Mouse (Mus musculus) lung, postnatal 10 days (tissue): ENCODE measurements at regions not wholly inside any gene's neighbourhood (a gene's known extent, or its start where the extent isn't known, plus 50 kb on each side); places are given as distances from the start of the nearest gene placed in this dataset.
A peak's percentile ranks its signal among the peaks of the same experiment; 100 is the strongest.

ENCODE experiments used
- DNase-seq: peaks from one replicate; pipeline ENCODE4 v3.0.0; 2021

DNA sequence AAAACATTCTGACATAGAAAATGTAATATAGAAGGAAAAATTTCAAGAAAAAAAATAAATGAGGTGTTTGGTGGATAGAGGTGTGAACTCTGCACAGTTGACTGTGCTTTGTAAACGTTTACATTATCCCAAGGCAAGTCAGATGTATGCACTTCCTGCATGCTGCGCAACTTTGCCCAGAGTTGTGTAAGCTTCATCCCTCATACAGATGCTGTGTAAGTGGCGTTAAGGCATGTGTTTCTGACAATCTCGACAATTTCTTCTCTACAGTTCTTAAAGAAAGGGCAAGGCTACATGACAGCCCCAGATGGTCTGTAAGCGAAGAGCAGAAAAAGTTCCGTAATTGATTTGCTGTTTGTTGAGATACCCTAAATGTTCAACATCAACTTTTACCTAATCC, 476.6 kb upstream of the Pitx2 start:
- DNase-seq, result no peak

DNA sequence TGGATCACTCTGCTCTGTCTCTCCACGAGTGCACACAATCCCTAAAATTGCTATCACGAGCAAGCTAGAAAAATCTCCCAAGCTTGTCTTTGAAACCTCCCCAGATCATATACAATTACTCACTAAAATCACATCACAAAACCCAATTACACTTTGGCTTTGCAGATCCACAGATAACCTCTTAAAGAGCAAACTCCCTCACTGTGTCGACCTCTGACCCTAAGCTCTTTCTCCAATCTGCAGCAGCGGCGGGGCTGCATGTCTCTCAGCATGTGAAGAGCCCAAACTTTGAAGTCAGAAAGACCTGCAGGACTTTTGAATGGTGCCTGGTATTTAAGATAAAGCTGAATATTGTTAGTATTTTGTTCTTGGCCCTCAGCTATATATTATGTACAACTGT, 479.4 kb upstream of the Pitx2 start:
- no peak for DNase-seq

DNA sequence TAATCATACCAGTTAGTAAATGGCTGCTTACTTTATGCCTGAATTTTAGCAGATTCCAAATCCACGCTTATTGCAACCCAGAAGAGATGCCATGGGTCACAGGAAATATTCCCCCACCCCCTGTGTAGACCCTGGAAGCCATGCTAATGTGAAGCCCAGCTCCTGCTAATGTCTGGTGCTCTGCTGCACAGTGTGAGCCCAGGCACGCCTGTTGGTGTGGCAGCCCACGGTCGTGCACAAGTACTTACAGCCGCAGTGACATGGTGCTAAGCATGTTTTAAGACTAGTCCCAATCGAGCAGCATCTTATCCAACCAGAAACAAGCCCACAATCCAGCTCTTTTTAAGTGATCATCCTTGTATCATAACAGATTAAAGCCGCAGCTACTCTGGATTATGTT, 480.5 kb upstream of the Pitx2 start:
- no peak for DNase-seq

DNA sequence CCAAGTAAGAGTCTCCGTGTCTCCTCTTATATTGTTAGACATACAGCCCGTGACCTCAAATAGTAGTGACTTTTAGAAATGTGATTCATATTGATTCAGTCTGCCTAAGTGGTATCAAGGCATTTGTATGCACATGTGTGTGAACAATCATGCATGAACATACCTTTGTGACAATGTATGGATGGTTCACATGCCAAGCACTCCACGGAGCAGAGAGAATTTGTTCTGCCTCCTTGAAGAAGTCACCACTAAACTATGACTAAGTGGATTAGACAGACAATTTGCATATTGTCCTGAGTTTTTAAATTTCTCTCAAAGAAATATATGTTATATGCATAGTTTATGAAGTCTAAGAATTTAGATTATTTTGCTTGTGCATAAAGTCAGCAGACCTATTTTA, 492.4 kb upstream of the Pitx2 start:
- DNase-seq, result no peak

DNA sequence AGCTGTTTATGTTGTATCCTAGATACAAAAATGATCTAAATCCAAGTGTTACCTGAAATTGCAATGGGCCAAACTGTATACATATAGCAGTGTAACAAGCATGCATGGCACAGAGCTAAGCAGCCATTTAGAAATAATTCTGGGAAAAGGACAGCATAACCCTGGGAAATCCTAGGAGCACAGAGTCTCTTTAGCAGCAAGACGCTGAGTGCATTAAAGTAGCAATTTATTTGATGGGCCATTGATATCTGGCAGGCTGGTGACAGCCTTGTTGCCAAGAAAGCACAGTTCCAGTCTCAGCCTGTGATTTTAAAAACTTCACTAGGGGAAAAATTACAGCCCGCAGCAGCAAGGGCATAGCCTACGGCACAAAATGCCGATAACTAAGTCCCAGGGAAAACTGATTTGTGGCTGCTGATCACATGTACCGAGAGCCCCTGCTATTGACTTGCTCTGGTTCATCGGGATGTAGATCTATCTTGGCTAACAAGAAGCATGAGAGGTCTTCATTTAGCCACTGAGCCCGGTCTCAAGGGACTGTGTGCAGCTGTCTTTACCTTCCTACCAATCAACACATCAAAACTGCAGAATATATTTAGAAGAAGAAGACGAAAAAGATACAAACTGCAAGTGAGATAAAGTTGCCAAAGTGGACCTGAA, 531.1 kb upstream of the Pitx2 start:
- DNase-seq, result no peak

DNA sequence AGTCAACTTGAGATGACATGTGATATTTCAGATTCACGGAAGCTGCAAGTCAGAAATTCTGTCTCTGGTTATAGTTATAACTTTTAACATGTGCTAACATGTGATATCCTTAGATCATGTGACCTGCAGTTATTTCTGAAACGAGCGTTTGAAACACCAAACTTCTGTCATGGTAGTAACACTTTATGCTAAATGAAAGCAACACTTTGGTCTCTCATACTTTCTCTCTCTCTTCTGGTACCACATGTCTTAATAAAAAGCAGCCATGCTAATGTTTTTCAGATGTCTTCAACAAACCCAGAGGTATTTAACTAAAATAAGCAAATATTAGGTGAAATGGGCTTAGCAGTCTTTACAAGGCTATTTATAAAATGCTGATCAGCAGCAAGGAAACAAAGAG, 534.5 kb upstream of the Pitx2 start:
- DNase-seq, result no peak

DNA sequence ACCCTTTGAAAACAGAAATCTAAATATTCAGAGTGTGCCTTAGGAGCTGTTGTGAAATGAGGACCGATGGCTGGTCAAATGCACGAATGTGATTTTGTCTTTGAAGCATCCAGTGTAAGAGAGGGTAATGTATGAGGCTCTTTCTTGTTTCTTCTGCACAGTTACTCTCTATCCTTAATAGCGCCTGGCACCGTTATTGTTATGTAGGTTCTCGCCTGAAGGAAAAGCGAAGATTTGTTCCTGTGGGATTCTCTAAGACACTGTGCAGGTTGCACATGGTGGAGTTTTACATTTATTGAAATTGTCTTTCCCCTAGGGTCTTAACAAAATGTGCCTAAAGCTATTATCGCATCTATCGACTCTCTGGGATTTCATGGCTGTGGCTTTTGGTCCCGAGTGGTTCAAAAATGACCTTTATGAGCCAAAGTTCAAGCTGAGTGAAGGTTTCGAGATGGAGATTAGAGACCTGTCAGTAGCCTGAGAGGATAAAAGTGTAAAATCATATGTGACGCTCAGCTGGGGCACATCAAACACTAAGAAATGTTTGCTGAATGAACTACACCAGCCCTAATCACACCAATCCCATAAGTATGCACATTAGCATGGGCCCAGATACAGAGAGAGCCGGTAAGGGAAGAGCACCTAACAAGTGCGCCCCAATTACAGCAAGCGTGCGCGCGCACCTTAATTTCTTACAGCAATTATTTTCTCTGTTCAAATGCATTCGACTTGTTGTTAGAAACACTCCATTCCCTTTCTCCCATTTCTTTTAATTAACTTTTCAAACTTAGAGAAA, 562.5 kb upstream of the Pitx2 start:
- DNase-seq, result no peak

DNA sequence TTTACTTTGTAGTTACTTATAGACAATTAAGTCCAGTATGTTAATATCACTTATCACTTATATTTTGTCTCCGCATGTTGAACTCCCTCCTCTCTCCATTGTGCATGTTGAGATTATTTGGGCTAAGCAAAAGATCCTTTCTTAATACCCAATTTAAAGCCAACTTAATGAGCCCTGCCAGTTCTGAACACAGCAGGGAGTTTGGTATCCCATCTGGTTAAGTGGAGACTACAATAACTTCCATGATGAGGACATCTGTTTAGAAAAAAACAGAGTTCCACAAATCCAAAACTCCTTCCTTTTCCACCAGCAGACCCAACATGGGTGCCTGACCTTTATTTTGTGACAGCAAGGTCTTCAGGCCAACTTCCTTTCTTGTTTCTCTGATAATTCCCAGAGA, 572.0 kb upstream of the Pitx2 start:
- no peak for DNase-seq

DNA sequence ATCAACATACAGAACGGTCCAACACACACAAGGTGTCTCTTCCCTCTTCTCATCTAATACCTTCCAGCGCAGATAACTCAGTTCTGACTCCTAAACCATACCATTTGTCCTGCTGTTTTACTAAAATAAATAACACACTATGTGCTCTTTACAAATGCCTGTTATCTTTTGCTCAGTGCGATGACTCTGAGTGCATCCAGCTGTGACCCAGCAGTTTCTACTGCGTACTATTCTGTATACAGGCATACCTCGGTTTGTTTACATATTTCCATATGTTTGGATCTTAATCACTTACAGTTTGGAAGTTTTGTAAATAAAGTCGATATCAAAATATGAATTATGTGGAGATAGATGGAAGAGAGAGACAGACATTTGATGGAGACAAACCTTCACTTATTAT, 583.0 kb upstream of the Pitx2 start:
- DNase-seq, result no peak

DNA sequence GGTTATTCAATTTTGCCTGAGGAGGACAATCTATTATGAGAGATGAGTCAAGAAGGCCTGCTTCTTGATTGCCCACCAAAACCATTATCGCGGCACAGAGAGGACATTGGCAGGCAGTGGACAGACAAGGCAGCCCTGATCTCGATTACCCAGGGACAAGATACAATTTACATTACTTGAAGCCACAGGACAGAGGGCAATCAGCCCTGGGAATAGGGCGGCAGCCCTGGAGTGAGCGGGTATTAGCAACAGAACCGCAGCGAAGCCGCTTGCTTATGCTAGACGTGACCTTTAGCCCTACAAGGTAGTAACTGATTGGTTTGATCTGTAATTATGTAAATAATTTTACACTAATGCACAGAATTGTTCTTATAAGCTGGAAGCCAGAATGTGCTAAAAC, 586.0 kb upstream of the Pitx2 start:
- no peak for DNase-seq

DNA sequence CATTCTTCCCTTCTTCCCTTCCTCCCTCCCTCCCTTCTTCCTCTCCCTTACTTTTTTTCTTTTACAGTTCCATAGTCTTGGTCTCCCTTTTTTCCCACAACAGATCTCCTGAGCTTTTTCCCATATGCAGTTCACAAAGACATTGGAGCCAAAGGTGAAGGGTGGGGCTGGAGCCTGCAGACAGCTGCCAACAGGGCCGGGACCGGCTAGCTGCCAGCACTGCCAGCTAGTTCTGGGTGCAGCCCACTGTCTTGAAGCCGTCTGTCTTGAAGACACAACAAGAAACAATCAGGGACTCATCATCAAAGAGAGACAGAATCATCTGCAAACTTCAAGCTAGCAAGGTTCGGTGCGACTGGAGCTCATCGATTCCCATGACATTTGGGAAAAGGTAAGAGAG, 588.9 kb upstream of the Pitx2 start:
- DNase-seq, result no peak

DNA sequence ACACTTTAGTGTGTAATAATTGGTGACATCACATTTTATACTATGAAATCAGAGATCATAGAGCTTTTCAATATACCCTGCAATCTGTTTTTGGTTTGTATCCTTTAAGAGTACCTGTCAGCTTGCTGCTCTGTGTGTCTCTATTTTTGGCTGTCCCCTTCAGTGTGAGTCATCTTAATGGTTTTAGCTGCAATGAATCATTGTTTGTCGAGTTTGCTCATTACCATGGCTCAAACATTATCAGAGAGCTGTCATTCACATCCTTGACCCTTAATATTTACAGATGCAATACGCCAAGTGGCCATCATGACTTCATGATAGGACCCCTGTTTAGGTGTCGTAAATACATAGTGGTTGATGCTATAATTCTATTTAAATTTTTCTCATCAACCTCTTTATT, 591.0 kb upstream of the Pitx2 start:
- no peak for DNase-seq

DNA sequence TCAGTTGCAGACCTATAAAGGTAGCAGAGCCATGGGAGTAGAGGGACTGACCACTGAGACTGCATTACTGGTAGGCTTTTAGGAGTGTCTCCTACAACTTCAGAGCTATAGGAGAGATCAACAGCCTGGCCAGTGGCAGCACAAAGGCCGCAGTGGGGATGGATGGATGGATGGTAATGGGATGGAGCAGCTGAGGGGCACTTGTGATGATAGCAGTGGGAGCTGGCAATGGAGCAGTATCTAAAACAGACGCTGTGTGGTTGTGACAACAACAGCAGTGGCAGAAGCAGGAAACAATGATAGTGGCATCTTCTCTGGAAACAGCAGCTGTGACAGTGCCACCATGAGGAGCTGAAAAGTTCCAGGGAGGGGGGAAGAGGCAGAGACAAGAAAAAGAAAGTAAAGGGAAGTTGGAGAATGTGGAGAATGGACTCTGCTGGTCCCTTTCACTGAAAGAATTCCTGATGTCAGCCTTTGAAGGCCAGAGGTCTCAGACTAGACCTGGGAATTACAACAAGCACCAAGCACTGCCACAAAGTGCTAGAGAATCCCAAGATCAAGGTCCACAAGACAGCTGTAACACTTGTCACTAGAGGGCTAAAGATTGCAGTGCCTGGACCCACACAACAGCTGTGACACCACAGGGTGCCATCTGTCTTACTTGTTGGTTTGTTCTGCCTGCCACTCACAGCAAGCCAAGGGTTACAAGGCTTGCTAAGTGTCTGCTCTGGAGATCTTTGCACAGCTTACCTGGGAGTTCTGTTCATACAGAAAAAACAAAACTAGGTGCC, 624.1 kb upstream of the Pitx2 start:
- no peak for DNase-seq

DNA sequence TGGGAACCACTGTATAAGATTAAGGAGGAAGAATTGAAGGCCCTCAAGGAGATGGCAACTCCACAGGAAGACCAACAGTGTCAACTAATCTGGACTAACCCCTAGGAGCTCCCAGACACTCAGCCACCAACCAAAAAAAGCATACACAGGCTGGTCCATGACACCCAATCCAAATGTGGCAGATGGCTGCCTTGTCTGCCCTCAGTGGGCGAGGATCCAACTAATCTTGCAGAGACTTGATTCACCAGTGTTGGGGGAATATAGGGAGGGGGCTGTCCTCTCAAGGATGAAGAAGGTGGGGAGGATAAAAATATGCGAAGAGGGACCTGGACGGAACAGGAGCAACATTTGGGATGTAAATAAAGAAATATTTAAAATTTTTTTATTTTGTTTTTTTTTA, 629.1 kb upstream of the Pitx2 start:
- no peak for DNase-seq

DNA sequence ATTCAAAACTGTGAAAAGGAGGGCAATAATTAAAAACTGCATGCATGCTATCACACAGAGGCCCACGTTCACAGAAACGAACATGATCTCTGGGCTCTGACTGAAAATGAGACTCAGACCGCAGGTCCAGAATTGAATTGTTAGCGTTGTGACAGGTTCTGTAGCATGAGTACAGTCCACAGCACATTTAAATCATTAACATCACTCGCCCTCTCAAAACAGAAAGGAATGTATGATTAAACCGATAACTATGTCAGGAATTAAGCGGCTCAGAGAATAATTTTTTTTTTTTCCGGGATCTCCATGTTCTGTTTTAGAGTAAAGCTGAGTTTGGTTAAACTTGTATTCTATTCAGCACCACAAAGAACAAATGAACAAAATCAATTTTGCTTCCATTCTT, 634.3 kb upstream of the Pitx2 start:
- no peak for DNase-seq

DNA sequence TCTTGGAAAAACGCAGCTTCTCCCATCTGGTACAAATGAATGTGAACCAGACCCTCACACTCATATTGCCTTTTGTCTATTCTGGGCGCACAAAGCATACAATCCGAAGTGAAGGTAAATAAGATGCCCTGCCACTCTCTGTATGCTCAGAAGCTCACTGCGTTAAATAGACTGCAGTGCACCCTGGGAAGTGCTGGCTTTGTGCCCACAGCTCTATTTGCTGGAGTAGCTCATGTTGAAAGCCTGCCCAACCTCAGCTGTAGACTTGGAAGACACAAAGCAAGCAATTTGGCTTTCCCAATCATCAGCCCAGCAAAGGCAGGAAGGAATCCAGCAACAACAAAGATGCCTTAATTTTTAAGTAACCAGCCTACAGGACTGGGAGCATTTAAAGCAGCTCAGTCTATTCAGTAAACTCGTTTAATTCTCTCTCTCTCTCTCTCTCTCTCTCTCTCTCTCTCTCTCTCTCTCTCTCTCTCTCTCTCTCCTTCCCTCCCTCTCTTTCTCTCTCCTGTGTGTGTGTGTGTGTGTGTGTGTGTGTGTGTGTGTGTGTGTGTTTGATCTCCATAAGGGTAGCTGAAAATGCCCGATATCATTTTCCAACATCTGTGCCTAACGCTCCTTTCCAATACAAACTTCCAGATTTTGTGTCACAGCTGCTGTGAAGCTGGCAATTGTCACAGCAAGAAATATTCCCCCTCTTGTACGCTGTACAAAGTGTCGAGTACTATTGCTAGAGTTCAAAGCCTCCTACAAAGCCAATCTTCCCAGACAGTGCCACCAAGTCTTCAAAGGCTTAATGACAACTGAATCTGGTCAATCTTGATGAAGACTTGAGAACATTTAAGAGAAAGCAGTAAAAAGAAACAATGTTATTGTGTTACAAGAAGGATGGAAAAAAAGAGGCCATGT, 650.5 kb upstream of the Fam241a start:
- DNase-seq, result peak; percentile 83

DNA sequence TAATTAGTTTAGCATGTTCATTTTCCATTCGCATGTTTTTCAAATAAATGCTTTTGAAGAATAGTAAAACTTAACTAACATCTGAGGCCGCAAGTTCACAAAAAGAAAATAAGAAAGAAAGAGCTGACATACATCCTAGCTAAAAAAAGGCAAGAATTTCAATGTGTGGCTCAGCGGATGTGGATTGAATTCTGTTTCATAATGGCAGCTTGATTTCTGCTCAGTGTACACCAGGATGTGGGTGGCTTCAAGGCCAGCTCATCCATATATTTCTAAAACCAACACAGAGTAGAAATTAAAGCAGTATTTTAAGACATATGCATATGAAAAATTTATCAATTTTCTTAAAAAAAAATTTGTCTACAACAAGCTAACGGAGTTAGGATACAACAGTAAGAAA, 629.3 kb upstream of the Fam241a start:
- DNase-seq, result no peak

DNA sequence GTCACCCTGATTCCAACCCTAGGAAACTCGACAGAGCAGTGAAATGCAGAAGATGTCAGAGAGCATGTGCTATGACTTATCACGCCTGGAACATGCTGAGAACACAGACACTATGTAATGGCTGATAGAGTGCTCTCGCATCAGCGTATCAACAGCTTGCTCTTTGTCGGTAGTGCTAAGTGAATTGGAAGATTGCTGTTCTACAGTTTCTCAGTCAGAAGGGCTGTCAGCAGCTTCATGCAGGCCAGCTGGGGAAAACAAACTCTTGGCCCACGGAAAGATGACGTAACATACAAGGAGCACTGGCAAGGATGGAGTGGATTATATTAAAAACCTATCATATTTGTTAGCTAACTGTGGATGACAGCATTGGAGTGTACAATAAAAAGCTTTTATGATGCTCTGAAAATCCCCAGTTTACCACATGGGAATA, 624.6 kb upstream of the Fam241a start:
- DNase-seq, result peak; percentile 71

DNA sequence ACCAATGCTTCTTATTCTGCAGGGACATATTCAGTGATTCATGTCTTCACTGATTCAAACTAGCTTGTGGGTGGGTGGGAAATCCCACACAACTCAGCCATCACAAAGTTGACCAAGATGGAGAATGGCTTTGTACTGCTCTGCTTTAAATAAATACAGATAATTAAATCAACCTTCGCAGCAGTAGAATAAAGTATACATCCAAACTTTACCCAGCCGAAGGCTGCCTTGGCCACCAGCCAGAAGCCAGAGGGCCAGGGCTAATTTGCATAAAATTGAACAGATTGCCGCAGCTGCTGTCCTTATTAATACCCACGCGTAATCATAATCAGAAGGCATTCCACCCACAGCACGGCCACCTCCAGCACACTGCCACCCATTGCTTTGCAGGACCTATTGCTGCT, 623.8 kb upstream of the Fam241a start:
- DNase-seq, result peak; percentile 3

DNA sequence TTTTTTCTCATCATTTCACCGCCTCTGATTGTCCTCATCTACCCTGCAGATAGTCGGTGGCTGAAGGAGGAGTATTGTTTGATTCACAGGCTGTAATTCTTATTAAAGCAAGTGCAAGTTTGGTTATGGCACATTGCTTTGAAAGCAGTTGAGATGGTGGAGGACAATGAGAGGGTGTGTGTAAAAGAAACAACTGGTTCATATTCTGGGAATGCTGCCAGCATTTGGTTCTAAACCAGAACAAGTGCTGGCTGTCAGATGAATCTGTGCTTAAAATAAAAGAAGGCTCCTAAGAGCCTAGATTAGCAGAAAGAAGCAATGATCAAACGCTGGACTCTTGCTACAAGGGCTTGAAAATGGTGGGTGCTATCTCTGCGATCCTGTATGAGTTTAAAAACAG, 622.7 kb upstream of the Fam241a start:
- peak; percentile 36 for DNase-seq

DNA sequence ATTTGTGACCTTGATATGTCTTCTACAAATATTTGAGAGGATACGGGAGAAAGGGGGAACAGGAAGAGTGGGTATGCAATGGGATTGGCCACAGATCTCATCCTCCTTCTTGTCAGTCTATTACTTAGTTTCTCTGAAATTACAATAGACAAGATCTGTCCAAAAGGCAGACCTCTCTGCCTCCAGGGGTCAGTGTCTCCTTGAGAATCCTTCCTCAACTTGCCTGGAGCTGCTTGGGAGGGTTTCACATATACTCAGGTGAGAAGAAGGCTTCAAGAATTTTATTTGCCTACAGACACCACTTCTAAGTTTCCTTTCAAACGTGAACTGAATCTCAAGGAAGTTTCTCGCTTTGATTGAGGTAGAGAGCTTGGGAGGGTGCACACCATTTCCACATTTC, 575.0 kb upstream of the Fam241a start:
- peak; percentile 9 for DNase-seq

DNA sequence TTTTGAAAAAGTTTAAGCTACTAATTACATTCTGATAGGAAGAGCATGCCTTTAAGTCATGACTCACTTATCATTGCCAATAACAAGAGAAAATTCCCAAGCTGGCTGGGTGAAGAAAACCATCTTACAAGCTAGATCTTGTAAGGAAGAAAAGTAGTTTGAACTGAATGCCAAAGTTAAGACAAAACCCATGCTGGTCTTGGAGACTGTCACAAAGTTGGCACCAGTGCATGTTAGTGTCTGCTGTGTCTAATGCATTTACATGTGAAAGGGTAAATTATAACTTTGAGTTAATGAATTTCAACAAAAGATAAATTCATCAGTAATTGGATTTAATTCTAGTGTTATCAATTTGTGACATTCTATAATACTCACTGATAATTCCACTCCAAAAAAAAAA, 533.6 kb upstream of the Fam241a start:
- DNase-seq, result no peak

DNA sequence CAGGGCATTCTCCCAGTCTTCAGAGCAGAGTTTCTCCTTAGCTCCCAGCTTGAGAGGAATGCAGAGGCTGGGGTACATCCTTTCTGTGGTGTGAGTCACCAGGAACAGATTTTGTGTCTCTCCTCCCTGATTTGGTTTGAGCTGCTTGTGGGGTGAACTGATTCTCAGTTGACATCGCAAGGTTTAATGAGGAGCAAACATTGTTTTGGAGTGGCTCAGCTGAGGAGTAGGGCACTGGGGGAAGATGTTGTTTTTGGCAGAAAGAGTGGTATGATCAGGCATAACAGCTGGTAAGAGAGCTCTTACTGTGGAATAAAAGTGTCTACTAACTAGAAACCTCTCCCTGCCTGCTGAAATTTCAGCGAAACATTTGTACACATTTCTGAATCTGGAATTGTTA, 519.4 kb upstream of the Fam241a start:
- DNase-seq, result no peak
